24 mouse cellular contexts compared by ENCODE assay signal in genomic region chr7:112582882-112583405, GRCm38 (mm10).
DNase-seq lines count a peak whose midpoint lies in the region; ATAC-seq and TF ChIP-seq lines count a peak whose summit lies in the region.
"Had no signal": no experiment of that assay in that cellular context is flagged by ENCODE, and none has a peak within 500 bp of the region (broad histone marks: within the 10 kb centered on the region; RNA-seq: fewer than 3 reads in every experiment).

No protein-coding gene starts in this region.

- no peak overlapping the region for H3K9ac ChIP-seq in heart, embryonic 13.5 days
- H3K9ac ChIP-seq in kidney, embryonic 16.5 days (replicated peaks; ENCODE audit: low read length), result no peak overlapping the region
- no peak overlapping the region for H3K9ac ChIP-seq in embryonic facial prominence, embryonic 14.5 days (ENCODE audit: low read depth, low read length)
- no peak overlapping the region for H3K9ac ChIP-seq in hindbrain, postnatal 0 days (replicated peaks; ENCODE audit: low read length)
- H3K9ac ChIP-seq: hindbrain, embryonic 14.5 days; liver, postnatal 0 days had no signal

- no peak overlapping the region for H3K4me2 ChIP-seq in heart, embryonic 13.5 days
- H3K4me2 ChIP-seq in kidney, embryonic 16.5 days (replicated peaks; ENCODE audit: low read depth, low read length), result no peak overlapping the region
- H3K4me2 ChIP-seq in embryonic facial prominence, embryonic 14.5 days (ENCODE audit: low read depth, low read length), result no peak overlapping the region
- no peak overlapping the region for H3K4me2 ChIP-seq in hindbrain, postnatal 0 days (ENCODE audit: low read depth, low read length)
- H3K4me2 ChIP-seq: hindbrain, embryonic 14.5 days; liver, embryonic 11.5 days had no signal

- WGBS in heart, embryonic 13.5 days, result 66% methylated on average over 6 of the region's 6 CpGs
- WGBS in kidney, embryonic 16.5 days, result 78% methylated on average over 6 of the region's 6 CpGs
- 46% methylated on average over 6 of the region's 6 CpGs for WGBS in embryonic facial prominence, embryonic 14.5 days
- 62% methylated on average over 6 of the region's 6 CpGs for WGBS in hindbrain, postnatal 0 days

- no peaks in the 10 kb centered on the region for H3K27me3 ChIP-seq in heart, embryonic 13.5 days (replicated peaks)
- no peaks in the 10 kb centered on the region for H3K27me3 ChIP-seq in kidney, embryonic 16.5 days (ENCODE audit: insufficient read depth, low read length)
- H3K27me3 ChIP-seq in embryonic facial prominence, embryonic 14.5 days (replicated peaks; ENCODE audit: control insufficient read depth, insufficient read depth, low read length), result no peaks in the 10 kb centered on the region
- no peaks in the 10 kb centered on the region for H3K27me3 ChIP-seq in hindbrain, postnatal 0 days (ENCODE audit: insufficient read depth, low read length)

- DNase-seq in heart, postnatal 25 days (ENCODE audit: low spot score), result no peak
- peak; percentile 51 for DNase-seq in kidney, postnatal 14 days
- DNase-seq in embryonic facial prominence, embryonic 14.5 days (ENCODE audit: low spot score), result peak; percentile 58
- no peak for DNase-seq in layer of hippocampus, adult 2 months (ENCODE audit: low spot score in 2 of 2)
- no peak for DNase-seq in hindbrain, postnatal 0 days (ENCODE audit: low spot score)
- DNase-seq: B cell, adult 2 months; cerebellum, adult 18-20 months; cerebellum, postnatal 14 days; gastrocnemius, postnatal 25 days; heart, adult 18-20 months; heart, postnatal 36 days; left cerebral cortex, postnatal 4 days; liver, postnatal 0 days; thymus, postnatal 25 days had no signal

- TF ChIP-seq CTCF in layer of hippocampus, adult 2 months (conservative IDR thresholded peaks at IDR 0.05), result no peak
- TF ChIP-seq CTCF in hindbrain, postnatal 0 days (IDR thresholded peaks at IDR 0.05; ENCODE audit: low read depth), result no peak

- H3K4me3 ChIP-seq in heart, embryonic 13.5 days, result no peak overlapping the region
- no peak overlapping the region for H3K4me3 ChIP-seq in kidney, embryonic 16.5 days (ENCODE audit: low read length)
- no peak overlapping the region for H3K4me3 ChIP-seq in embryonic facial prominence, embryonic 14.5 days (ENCODE audit: low read depth, low read length)
- no peak overlapping the region for H3K4me3 ChIP-seq in layer of hippocampus, adult 2 months
- no peak overlapping the region for H3K4me3 ChIP-seq in hindbrain, postnatal 0 days (ENCODE audit: low read length)
- H3K4me3 ChIP-seq: forebrain, embryonic 10.5 days; left cerebral cortex, adult 2 months; midbrain, embryonic 10.5 days had no signal

- intact Hi-C loops in heart, postnatal 25 days (cut with DNase I), result no loop called here

- peaks cover 6% of the 10 kb centered on the region; the same call in 1 of the 2 replicates for H3K9me3 ChIP-seq in heart, embryonic 13.5 days
- peaks cover 10% of the 10 kb centered on the region for H3K9me3 ChIP-seq in kidney, embryonic 16.5 days (ENCODE audit: low read length)
- H3K9me3 ChIP-seq in embryonic facial prominence, embryonic 14.5 days (ENCODE audit: control insufficient read depth, low read length), result 0 out of 2 replicates have a peak, but pooled peaks cover 5% of the 10 kb centered on the region
- no peaks in the 10 kb centered on the region for H3K9me3 ChIP-seq in hindbrain, postnatal 0 days (ENCODE audit: low read length)
- H3K9me3 ChIP-seq: forebrain, embryonic 10.5 days; midbrain, embryonic 10.5 days had no signal

- H3K27ac ChIP-seq in heart, embryonic 13.5 days (replicated peaks), result 0 out of 2 replicates have a peak overlapping the region, but pooled peaks have one; percentile 36
- H3K27ac ChIP-seq in kidney, embryonic 16.5 days (ENCODE audit: low read length), result no peak overlapping the region
- H3K27ac ChIP-seq in embryonic facial prominence, embryonic 14.5 days (replicated peaks; ENCODE audit: low read depth, low read length), result peak overlapping the region; percentile 76
- no peak overlapping the region for H3K27ac ChIP-seq in layer of hippocampus, adult 2 months
- H3K27ac ChIP-seq in hindbrain, postnatal 0 days, result no peak overlapping the region
- H3K27ac ChIP-seq: forebrain, embryonic 10.5 days; hindbrain, embryonic 14.5 days; left cerebral cortex, adult 2 months; midbrain, embryonic 10.5 days had no signal

- ATAC-seq in heart, embryonic 13.5 days (ENCODE audit: extremely low read depth, insufficient number of reproducible peaks, low FRiP score, low TSS enrichment), result no peak
- no peak for ATAC-seq in kidney, embryonic 16.5 days (ENCODE audit: low FRiP score, low TSS enrichment)
- no peak for ATAC-seq in embryonic facial prominence, embryonic 14.5 days (ENCODE audit: low read depth)
- no peak for ATAC-seq in hindbrain, postnatal 0 days
- ATAC-seq: forebrain, embryonic 16.5 days; liver, postnatal 0 days; lung, postnatal 0 days; midbrain, embryonic 16.5 days had no signal

- H3K36me3 ChIP-seq in heart, embryonic 13.5 days, result peaks cover 89% of the 10 kb centered on the region
- H3K36me3 ChIP-seq in kidney, embryonic 16.5 days (ENCODE audit: insufficient read depth, low read length), result peaks cover 33% of the 10 kb centered on the region
- H3K36me3 ChIP-seq in embryonic facial prominence, embryonic 14.5 days (ENCODE audit: control insufficient read depth, insufficient read depth, low read length), result peaks cover 72% of the 10 kb centered on the region
- H3K36me3 ChIP-seq in hindbrain, postnatal 0 days (ENCODE audit: insufficient read depth, low read length), result no peaks in the 10 kb centered on the region

- H3K4me1 ChIP-seq in heart, embryonic 13.5 days, result peaks cover 14% of the 10 kb centered on the region
- H3K4me1 ChIP-seq in kidney, embryonic 16.5 days (ENCODE audit: insufficient read depth, low read length), result no peaks in the 10 kb centered on the region
- H3K4me1 ChIP-seq in embryonic facial prominence, embryonic 14.5 days (ENCODE audit: control insufficient read depth, insufficient read depth, low read length), result 0 out of 2 replicates have a peak, but pooled peaks cover 4% of the 10 kb centered on the region
- H3K4me1 ChIP-seq in hindbrain, postnatal 0 days (ENCODE audit: insufficient read depth, low read length), result no peaks in the 10 kb centered on the region
- H3K4me1 ChIP-seq: forebrain, embryonic 10.5 days; midbrain, embryonic 10.5 days had no signal

Comparison
In these comparisons a context has a peak if more than half of its experiments do, and no peak if none do; other contexts are left out.
1. H3K27ac ChIP-seq: peak in heart, embryonic 13.5 days (single experiment) and embryonic facial prominence, embryonic 14.5 days (single experiment); none in kidney, embryonic 16.5 days (single experiment), layer of hippocampus, adult 2 months (single experiment) and hindbrain, postnatal 0 days (single experiment).
2. DNase-seq: peak in kidney, postnatal 14 days (single experiment) and embryonic facial prominence, embryonic 14.5 days (single experiment); none in heart, postnatal 25 days (single experiment), layer of hippocampus, adult 2 months (0 of 2) and hindbrain, postnatal 0 days (single experiment).